Mouse (Mus musculus): Measurements from ENCODE around the gene Trpm3.

- TF ChIP-seq CTCF (IDR thresholded peaks at IDR 0.05) (no peak), EP300 (IDR thresholded peaks at IDR 0.05) (no peak)
Measured at GRCm38 (mm10) chr19:22842697-22843096, 703.9 kb downstream of the Trpm3 start.

All from lung, postnatal 0 days (tissue).